ENCODE assay signal across 19 mouse cellular contexts in genomic region chr1:185306836-185307235, GRCm38 (mm10). TPM values are rescaled to one million over a fixed set of nuclear protein-coding genes. Genes with fewer than 3 reads are reported as not detected.
DNase-seq lines count a peak whose midpoint lies in the region; ATAC-seq and TF ChIP-seq lines count a peak whose summit lies in the region.
"Had no signal": no experiment of that assay in that cellular context is flagged by ENCODE, and none has a peak within 500 bp of the region (broad histone marks: within the 10 kb centered on the region; RNA-seq: fewer than 3 reads in every experiment).

No protein-coding gene starts in this region.

- H3K9me3 ChIP-seq in heart, embryonic 10.5 days: no peaks in the 10 kb centered on the region
- H3K9me3 ChIP-seq in kidney, embryonic 16.5 days (ENCODE audit: low read length): no peaks in the 10 kb centered on the region
- H3K9me3 ChIP-seq in intestine, postnatal 0 days (ENCODE audit: control insufficient read depth): no peaks in the 10 kb centered on the region
- H3K9me3 ChIP-seq: embryonic facial prominence, embryonic 12.5 days; forebrain, embryonic 13.5 days; forebrain, embryonic 15.5 days had no signal

- H3K27ac ChIP-seq in heart, embryonic 10.5 days: no peak overlapping the region
- H3K27ac ChIP-seq in kidney, embryonic 16.5 days (ENCODE audit: low read length): no peak overlapping the region
- H3K27ac ChIP-seq in intestine, postnatal 0 days (ENCODE audit: low read depth, low read length): peak overlapping the region; percentile 80
- peak overlapping the region; percentile 99 for H3K27ac ChIP-seq in small intestine, adult 2 months (ENCODE audit: insufficient read depth, low read depth, low read length)
- H3K27ac ChIP-seq: embryonic facial prominence, embryonic 10.5 days; embryonic facial prominence, embryonic 12.5 days; forebrain, embryonic 13.5 days; forebrain, embryonic 15.5 days had no signal

- no peak overlapping the region for H3K4me2 ChIP-seq in kidney, embryonic 16.5 days (replicated peaks; ENCODE audit: low read depth, low read length)
- no peak overlapping the region for H3K4me2 ChIP-seq in intestine, postnatal 0 days (replicated peaks; ENCODE audit: low read depth)
- H3K4me2 ChIP-seq: embryonic facial prominence, embryonic 12.5 days; forebrain, embryonic 13.5 days; forebrain, embryonic 15.5 days had no signal

- 96% methylated on average over 12 of the region's 12 CpGs for WGBS in heart, embryonic 10.5 days
- 97% methylated on average over 12 of the region's 12 CpGs for WGBS in kidney, embryonic 16.5 days
- WGBS in intestine, postnatal 0 days: 86% methylated on average over 12 of the region's 12 CpGs
- WGBS in small intestine, adult 2 months: 99% methylated on average over 12 of the region's 12 CpGs

- no peak overlapping the region for H3K4me3 ChIP-seq in heart, embryonic 10.5 days
- H3K4me3 ChIP-seq in kidney, embryonic 16.5 days (ENCODE audit: low read length): no peak overlapping the region
- no peak overlapping the region for H3K4me3 ChIP-seq in intestine, postnatal 0 days (ENCODE audit: low read depth, low read length)
- H3K4me3 ChIP-seq in small intestine, adult 2 months (ENCODE audit: low read depth, low read length): no peak overlapping the region
- H3K4me3 ChIP-seq: embryonic facial prominence, embryonic 10.5 days; embryonic facial prominence, embryonic 12.5 days; forebrain, embryonic 13.5 days; forebrain, embryonic 15.5 days had no signal

- TF ChIP-seq POLR2A in small intestine, adult 2 months (IDR thresholded peaks at IDR 0.05; ENCODE audit: low read depth, low read length): no peak

- peak; percentile 69 for DNase-seq in heart, embryonic 10.5 days (ENCODE audit: low spot score)
- no peak for DNase-seq in heart, postnatal 25 days (ENCODE audit: low spot score)
- no peak for DNase-seq in kidney, adult 8-10 months
- no peak for DNase-seq in adrenal gland, adult (ENCODE audit: inconsistent age in 2 of 2, low spot score in 1 of 2)
- DNase-seq: adrenal gland, adult 8-10 months; adrenal gland, postnatal 14 days; adrenal gland, postnatal 36 days; cerebellum, adult 11-12 months; cerebellum, adult 2 months; cerebellum, adult 9-10 months; cerebellum, postnatal 10 days; cerebellum, postnatal 25 days had no signal

- intact Hi-C loops in heart, postnatal 25 days (cut with DNase I): no loop called here

- ATAC-seq in kidney, embryonic 16.5 days (ENCODE audit: low FRiP score, low TSS enrichment): 0 out of 2 replicates have a peak, but pooled peaks have one; percentile 31
- ATAC-seq in intestine, postnatal 0 days: no peak
- ATAC-seq: forebrain, embryonic 13.5 days; forebrain, embryonic 15.5 days had no signal

- no peak for TF ChIP-seq CTCF in intestine, postnatal 0 days (IDR thresholded peaks at IDR 0.05; ENCODE audit: low read depth)
- TF ChIP-seq CTCF in small intestine, adult 2 months (IDR thresholded peaks at IDR 0.05; ENCODE audit: extremely low read depth, insufficient read length, insufficient replicate concordance, low read depth, low read length): no peak

- no peak overlapping the region for H3K9ac ChIP-seq in kidney, embryonic 16.5 days (replicated peaks; ENCODE audit: low read length)
- no peak overlapping the region for H3K9ac ChIP-seq in intestine, postnatal 0 days (ENCODE audit: low read depth, low read length)
- H3K9ac ChIP-seq: embryonic facial prominence, embryonic 12.5 days; forebrain, embryonic 13.5 days; forebrain, embryonic 15.5 days had no signal

- H3K27me3 ChIP-seq in heart, embryonic 10.5 days (ENCODE audit: insufficient read depth, poor library complexity, severe bottlenecking): no peaks in the 10 kb centered on the region
- no peaks in the 10 kb centered on the region for H3K27me3 ChIP-seq in kidney, embryonic 16.5 days (ENCODE audit: insufficient read depth, low read length)
- H3K27me3 ChIP-seq in intestine, postnatal 0 days (replicated peaks; ENCODE audit: control insufficient read depth, insufficient read depth, low read length): no peaks in the 10 kb centered on the region
- H3K27me3 ChIP-seq in small intestine, adult 2 months (ENCODE audit: control insufficient read depth, insufficient read depth, low read length): no peaks in the 10 kb centered on the region
- H3K27me3 ChIP-seq: embryonic facial prominence, embryonic 12.5 days; forebrain, embryonic 13.5 days; forebrain, embryonic 15.5 days had no signal

- H3K36me3 ChIP-seq in heart, embryonic 10.5 days: peaks cover 45% of the 10 kb centered on the region
- H3K36me3 ChIP-seq in kidney, embryonic 16.5 days (ENCODE audit: insufficient read depth, low read length): peaks cover 37% of the 10 kb centered on the region
- H3K36me3 ChIP-seq in intestine, postnatal 0 days (ENCODE audit: control insufficient read depth, insufficient read depth): peaks cover 20% of the 10 kb centered on the region
- peaks cover 13% of the 10 kb centered on the region for H3K36me3 ChIP-seq in small intestine, adult 2 months (ENCODE audit: control insufficient read depth, insufficient read depth, low read length)

- peaks cover 6% of the 10 kb centered on the region for H3K4me1 ChIP-seq in heart, embryonic 10.5 days
- H3K4me1 ChIP-seq in kidney, embryonic 16.5 days (ENCODE audit: insufficient read depth, low read length): no peaks in the 10 kb centered on the region
- peaks cover 6% of the 10 kb centered on the region; the same call in 1 of the 2 replicates for H3K4me1 ChIP-seq in intestine, postnatal 0 days (replicated peaks; ENCODE audit: control insufficient read depth, insufficient read depth, low read length)
- peaks cover 22% of the 10 kb centered on the region for H3K4me1 ChIP-seq in small intestine, adult 2 months (ENCODE audit: control insufficient read depth, insufficient read depth, insufficient read length, low read length)
- H3K4me1 ChIP-seq: embryonic facial prominence, embryonic 10.5 days; embryonic facial prominence, embryonic 12.5 days; forebrain, embryonic 13.5 days; forebrain, embryonic 15.5 days had no signal

RNA-seq across cellular contexts. Expression of gene Iars2, which starts 22.4 kb away (rescaled TPM):
- 31.7 and 43.8 TPM in 2 replicates for polyA plus RNA-seq in heart, embryonic 10.5 days (2016; fragmentation: Nextera tagmentation; extraction: Ambion mirVana)
- total RNA-seq in heart, postnatal 25 days (2021): 10 to 100 TPM; 70.8 to 73.1 TPM
- polyA plus RNA-seq in kidney, embryonic 16.5 days (2015; fragmentation: Nextera tagmentation; extraction: Ambion mirVana): 34.2 and 35.2 TPM in 2 replicates
- 64.1 and 64.9 TPM in 2 replicates for polyA plus RNA-seq in intestine, postnatal 0 days (2015; fragmentation: Nextera tagmentation; extraction: Ambion mirVana)
- 7.9 and 9.0 TPM in 2 replicates for polyA plus RNA-seq in small intestine, adult 2 months (2012; rRNA removed)

RNA-seq across cellular contexts. Expression of gene Bpnt1, which starts 25.1 kb away (rescaled TPM):
- 38.5 and 39.9 TPM in 2 replicates for polyA plus RNA-seq in heart, embryonic 10.5 days (2016; fragmentation: Nextera tagmentation; extraction: Ambion mirVana)
- 10 to 100 TPM; 25.5 to 32.6 TPM for total RNA-seq in heart, postnatal 25 days (2021)
- polyA plus RNA-seq in kidney, embryonic 16.5 days (2015; fragmentation: Nextera tagmentation; extraction: Ambion mirVana): 56.4 and 65.5 TPM in 2 replicates
- polyA plus RNA-seq in intestine, postnatal 0 days (2015; fragmentation: Nextera tagmentation; extraction: Ambion mirVana): 302 and 311 TPM in 2 replicates
- 323 and 340 TPM in 2 replicates for polyA plus RNA-seq in small intestine, adult 2 months (2012; rRNA removed)

RNA-seq across cellular contexts. Expression of gene Eprs, which starts 56.0 kb away (rescaled TPM):
- 135 and 151 TPM in 2 replicates for polyA plus RNA-seq in heart, embryonic 10.5 days (2016; fragmentation: Nextera tagmentation; extraction: Ambion mirVana)
- total RNA-seq in heart, postnatal 25 days (2021): 10 to 100 TPM; 76.0 to 80.9 TPM
- polyA plus RNA-seq in kidney, embryonic 16.5 days (2015; fragmentation: Nextera tagmentation; extraction: Ambion mirVana): 137 TPM in 2 replicates
- polyA plus RNA-seq in intestine, postnatal 0 days (2015; fragmentation: Nextera tagmentation; extraction: Ambion mirVana): 43.2 and 48.1 TPM in 2 replicates
- polyA plus RNA-seq in small intestine, adult 2 months (2012; rRNA removed): 1.5 and 3.0 TPM in 2 replicates

Comparison
In these comparisons a context has a peak if more than half of its experiments do, and no peak if none do; other contexts are left out.
1. H3K27ac ChIP-seq: peak in intestine, postnatal 0 days (single experiment) and small intestine, adult 2 months (single experiment); none in heart, embryonic 10.5 days (single experiment) and kidney, embryonic 16.5 days (single experiment).
2. RNA of gene Eprs, which starts 56.0 kb away (polyA plus RNA-seq): 135 to 151 TPM in heart, embryonic 10.5 days, 137 TPM in kidney, embryonic 16.5 days and 43.2 to 48.1 TPM in intestine, postnatal 0 days; 1.5 to 3.0 TPM in small intestine, adult 2 months; every median in the first group is over 10 times any median in the second.